Mouse (Mus musculus) kidney, adult 2 months (tissue): ENCODE measurements around the gene Zfp518b. TPM values are rescaled to one million over a fixed set of nuclear protein-coding genes. Genes with fewer than 3 reads are reported as not detected.

Experiments used
- DNase-seq: peaks from one replicate; pipeline ENCODE4 v3.0.0; 2021
- H3K27ac ChIP-seq: fragments of 200-500 bp; 2 replicates; pipeline ENCODE4 v1.5.1; 2012; ENCODE audit warnings: low read depth, low read length, control low read depth, inconsistent platforms; ENCODE audit not compliant: insufficient read depth
- H3K27me3 ChIP-seq: fragments of 200-500 bp; replicated peaks from 2 replicates; pipeline ENCODE4 v1.6.1; 2012; ENCODE audit warnings: mild to moderate bottlenecking, moderate library complexity, low read length, inconsistent platforms; ENCODE audit not compliant: control insufficient read depth, insufficient read depth
- H3K36me3 ChIP-seq: fragments of 200-500 bp; 2 replicates; pipeline ENCODE4 v1.6.1; 2012; ENCODE audit warnings: mild to moderate bottlenecking, moderate library complexity, low read length, inconsistent platforms; ENCODE audit not compliant: control insufficient read depth, insufficient read depth
- H3K4me1 ChIP-seq: fragments of 200-500 bp; 2 replicates; pipeline ENCODE4 v1.6.1; 2011; ENCODE audit warnings: low read length; ENCODE audit not compliant: control insufficient read depth, insufficient read depth
- H3K4me3 ChIP-seq: fragments of 200-500 bp; 2 replicates; pipeline ENCODE4 v1.5.1; 2011; ENCODE audit warnings: mild to moderate bottlenecking, low read depth, low read length, control low read depth; ENCODE audit not compliant: insufficient read depth
- CTCF ChIP-seq: fragments of 200-500 bp; conservative IDR thresholded peaks from 2 replicates; pipeline ENCODE4 v1.5.1; 2011; ENCODE audit warnings: low read depth, mild to moderate bottlenecking, control low read depth, low read length, moderate library complexity, mixed read lengths; ENCODE audit not compliant: insufficient read depth, insufficient read length
- POLR2A ChIP-seq: fragments of 200-500 bp; IDR thresholded peaks from one replicate; pipeline ENCODE4 v1.6.1; 2011; ENCODE audit warnings: low read depth, low read length, control low read depth
- WGBS: fragments of 180-500 bp; shearing (Covaris S2); methylation state at CpG from one replicate; pipeline ENCODE4 v1.1.7; 2018; 5-methylcytosine and 5-hydroxymethylcytosine counted together
- polyA plus RNA-seq: library from polyadenylated mRNA; depleted of rRNA; stranded (reverse); fragments of >200 nt; gene quantifications from 2 replicates; pipeline ENCODE4 v1.2.3, GENCODE M21; 2012; rRNA removed

Gene Zfp518b
- polyA plus RNA-seq, 1 experiment, result 1.2 TPM

DNA sequence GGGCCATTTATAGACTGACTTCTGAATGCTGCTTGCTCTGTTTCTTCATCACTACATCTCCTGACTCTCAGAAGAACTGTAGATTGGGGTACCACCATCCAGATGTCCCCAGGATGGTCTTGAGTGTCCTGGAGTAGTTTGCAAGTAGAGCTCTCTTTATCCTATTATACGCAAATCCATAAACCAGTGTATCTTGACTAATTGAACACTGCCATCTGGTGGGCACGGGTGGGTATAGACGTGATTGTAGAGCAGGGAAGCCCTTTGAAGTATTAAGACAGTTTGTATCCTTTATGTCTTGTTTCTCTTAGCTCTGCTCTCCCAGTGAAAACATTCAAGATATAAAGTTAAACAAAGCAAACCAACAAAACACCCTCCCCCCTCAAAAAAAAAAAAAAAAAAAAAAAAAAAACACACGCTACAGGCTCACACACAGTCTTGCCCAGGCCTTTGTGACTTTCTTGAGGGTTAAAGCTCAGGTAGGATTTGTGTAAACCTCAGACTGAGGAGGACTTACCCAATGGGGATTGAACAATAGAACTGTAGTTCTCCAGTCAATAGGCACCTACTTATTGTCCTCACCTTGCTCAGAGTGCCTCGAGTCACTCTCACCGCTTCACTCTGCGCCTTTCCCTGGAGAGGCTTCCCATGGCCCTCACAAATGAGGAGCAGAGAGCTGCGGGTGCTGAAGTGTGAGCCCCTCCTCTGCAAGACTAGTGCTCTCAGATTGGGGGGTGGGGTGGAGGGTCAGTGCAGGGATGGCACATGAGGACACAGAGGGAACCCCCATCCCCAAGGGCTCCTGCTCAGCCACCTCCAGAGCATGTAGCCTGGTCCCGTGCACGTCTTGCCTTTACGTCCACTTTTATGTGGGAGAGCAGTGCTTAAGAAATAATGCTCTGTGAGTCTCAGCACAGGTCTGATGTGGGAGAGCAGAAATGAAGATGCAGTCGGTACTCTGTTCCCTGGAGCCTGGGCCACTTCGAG lies 51.9 kb downstream of the Zfp518b start:
- DNase-seq, result peak; percentile 77
- Histone ChIP-seq H3K27ac (no peak overlapping the region), H3K4me1 (no peaks in the 10 kb centered on the region), H3K4me3 (no peak overlapping the region), H3K27me3 (no peaks in the 10 kb centered on the region), H3K36me3 (no peaks in the 10 kb centered on the region)
- WGBS, result 72% methylated on average over 13 of the region's 13 CpGs
- TF ChIP-seq POLR2A, result no peak
- TF ChIP-seq CTCF, result peak; percentile 60

- no peak for TF ChIP-seq CTCF
- no peak for TF ChIP-seq POLR2A
- Histone ChIP-seq H3K27me3 (no peaks in the 10 kb centered on the region), H3K27ac (no peak overlapping the region), H3K4me3 (no peak overlapping the region), H3K4me1 (peaks cover 5% of the 10 kb centered on the region; the same call in 1 of the 2 replicates), H3K36me3 (no peaks in the 10 kb centered on the region)
- no peak for DNase-seq
- 51% methylated on average over 2 of the region's 2 CpGs for WGBS
Observed at GRCm38 (mm10) chr5:38628023-38628422, 56.6 kb downstream of the Zfp518b start.

DNA sequence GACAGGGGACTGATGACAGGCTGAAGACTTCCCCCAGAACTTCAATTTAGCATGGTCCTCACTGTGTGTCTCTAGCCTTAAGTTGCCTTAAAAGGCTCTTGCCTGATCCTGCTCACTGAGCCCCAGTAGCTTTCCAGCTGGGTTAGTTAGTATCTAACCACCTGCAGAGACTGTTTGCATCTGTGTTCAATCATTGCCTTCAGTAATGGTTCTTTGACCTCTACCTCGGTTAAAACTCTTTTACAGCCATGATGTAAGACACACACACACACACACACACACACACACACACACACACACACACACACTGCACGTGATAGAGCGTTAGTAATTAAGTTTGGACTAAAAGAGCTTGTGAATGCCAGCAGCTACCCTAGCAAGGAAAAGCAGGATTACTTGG lies 57.7 kb downstream of the Zfp518b start:
- TF ChIP-seq CTCF, result no peak
- TF ChIP-seq POLR2A, result no peak
- peak; percentile 60 for DNase-seq
- Histone ChIP-seq H3K27me3 (no peaks in the 10 kb centered on the region), H3K4me1 (peaks cover 5% of the 10 kb centered on the region; the same call in 1 of the 2 replicates), H3K4me3 (no peak overlapping the region), H3K27ac (no peak overlapping the region), H3K36me3 (no peaks in the 10 kb centered on the region)
- WGBS, result 42% methylated on average over 3 of the region's 3 CpGs

DNA sequence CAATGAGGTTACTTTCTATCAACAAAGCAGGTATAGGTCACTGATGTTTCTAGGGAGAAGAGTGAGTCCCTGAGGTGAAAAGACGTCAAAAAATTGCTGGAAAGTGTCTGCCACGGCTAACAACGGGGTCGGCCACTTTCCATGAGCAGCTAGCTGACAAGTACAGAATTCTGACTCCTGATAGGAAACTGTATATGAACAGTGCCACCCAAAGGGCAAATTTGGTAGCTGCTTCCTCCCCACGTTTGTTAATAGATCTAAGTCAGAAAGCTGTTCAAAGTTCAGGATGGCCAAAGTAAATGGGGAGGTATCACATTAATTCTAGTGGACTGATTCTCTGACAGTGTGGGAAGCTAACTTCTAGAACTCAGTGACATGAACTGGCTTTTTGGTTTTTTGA lies 63.8 kb downstream of the Zfp518b start:
- DNase-seq, result peak; percentile 68
- no peaks in the 10 kb centered on the region; the same call in 1 of the 2 replicates for H3K4me1 ChIP-seq
- no peak overlapping the region for H3K4me3 ChIP-seq
- WGBS, result 24% methylated on average over 5 of the region's 5 CpGs
- peak; percentile 40 for TF ChIP-seq CTCF
- no peak for TF ChIP-seq POLR2A
- no peak overlapping the region for H3K27ac ChIP-seq
- H3K36me3 ChIP-seq, result no peaks in the 10 kb centered on the region
- no peaks in the 10 kb centered on the region; the same call in 1 of the 2 replicates for H3K27me3 ChIP-seq

DNA sequence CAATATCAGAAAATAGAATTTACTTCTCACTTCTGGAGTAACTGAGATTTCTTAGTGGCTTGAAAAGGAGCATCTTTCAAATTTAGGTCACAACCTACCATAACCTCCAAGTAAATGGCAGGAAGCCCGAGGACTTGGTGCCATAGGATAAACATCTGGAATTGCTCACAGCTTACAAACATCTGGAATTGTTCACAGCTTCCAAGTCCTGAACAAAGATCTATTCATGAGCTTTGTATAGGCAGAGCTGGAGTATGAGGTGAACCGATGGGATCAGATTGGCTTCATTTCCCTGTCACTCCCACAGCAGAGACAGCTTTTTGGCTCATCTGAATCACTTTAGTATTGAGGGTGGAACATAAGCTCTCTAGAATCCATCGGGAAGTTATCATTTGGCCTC lies 65.7 kb downstream of the Zfp518b start:
- no peaks in the 10 kb centered on the region; the same call in 1 of the 2 replicates for H3K27me3 ChIP-seq
- no peak for TF ChIP-seq CTCF
- TF ChIP-seq POLR2A, result no peak
- H3K4me1 ChIP-seq, result no peaks in the 10 kb centered on the region; the same call in 1 of the 2 replicates
- no peak for DNase-seq
- H3K36me3 ChIP-seq, result no peaks in the 10 kb centered on the region
- WGBS, result 62% methylated on average over 3 of the region's 3 CpGs
- no peak overlapping the region for H3K27ac ChIP-seq
- H3K4me3 ChIP-seq, result no peak overlapping the region

Other genes starting within 250 kb of the Zfp518b start
- 9.7 and 11.1 TPM in 2 replicates for gene Slc2a9, start 181.7 kb downstream of the Zfp518b start, polyA plus RNA-seq
- 115 and 122 TPM in 2 replicates for gene Wdr1, start 121.6 kb downstream of the Zfp518b start, polyA plus RNA-seq
- 0.61 and 0.70 TPM in 2 replicates for gene Clnk, start 192.0 kb upstream of the Zfp518b start, polyA plus RNA-seq